Comparison of ENCODE assay signal across 8 mouse cellular contexts in the genomic region with DNA sequence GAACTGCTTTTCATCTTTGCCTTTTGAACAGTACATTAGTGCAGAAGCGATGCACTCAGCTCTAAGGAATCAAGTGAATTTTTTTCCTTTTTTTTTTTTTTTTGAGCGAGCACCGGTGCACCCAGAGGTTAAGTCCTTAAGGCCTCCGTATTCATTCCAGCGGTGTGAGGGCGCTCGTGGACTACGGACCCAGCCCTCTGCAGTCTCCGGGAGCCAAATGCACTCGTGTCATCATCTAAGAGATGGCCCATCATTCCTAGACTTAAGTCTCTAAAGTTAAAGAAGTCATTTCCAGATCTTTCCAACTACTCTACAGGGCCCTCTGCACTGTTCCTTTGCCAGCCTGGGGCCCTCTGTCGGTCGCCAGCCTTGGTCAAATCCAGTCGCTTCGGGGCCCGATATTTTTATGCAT. TPM values are rescaled to one million over a fixed set of nuclear protein-coding genes. Genes with fewer than 3 reads are reported as not detected.
DNase-seq lines count a peak whose midpoint lies in the region; ATAC-seq and TF ChIP-seq lines count a peak whose summit lies in the region.

No protein-coding gene starts in this region.

- H3K9ac ChIP-seq in forebrain, embryonic 11.5 days (ENCODE audit: low read length): no peak overlapping the region
- no peak overlapping the region for H3K9ac ChIP-seq in midbrain, embryonic 11.5 days (ENCODE audit: low read length)

- intact Hi-C loops in heart, postnatal 25 days (cut with DNase I): loop anchor here (10.0 kb wide), 1 partner anchor 124 kb away; a partner anchor contains a TSS

- H3K9me3 ChIP-seq in G1E (replicated peaks): no peaks in the 10 kb centered on the region
- H3K9me3 ChIP-seq in forebrain, embryonic 11.5 days (ENCODE audit: control insufficient read depth, low read length): no peaks in the 10 kb centered on the region
- H3K9me3 ChIP-seq in limb, embryonic 10.5 days (replicated peaks): no peaks in the 10 kb centered on the region
- H3K9me3 ChIP-seq in midbrain, embryonic 11.5 days (ENCODE audit: control insufficient read depth, low read length): no peaks in the 10 kb centered on the region

- peaks cover 10% of the 10 kb centered on the region for H3K36me3 ChIP-seq in G1E (replicated peaks)
- no peaks in the 10 kb centered on the region for H3K36me3 ChIP-seq in forebrain, embryonic 11.5 days (ENCODE audit: control insufficient read depth, insufficient read depth, low read length)
- no peaks in the 10 kb centered on the region for H3K36me3 ChIP-seq in limb, embryonic 10.5 days
- H3K36me3 ChIP-seq in midbrain, embryonic 11.5 days (ENCODE audit: control insufficient read depth, insufficient read depth, low read length): no peaks in the 10 kb centered on the region

- peak overlapping the region; percentile 77 for H3K4me3 ChIP-seq in G1E (ENCODE audit: low read depth, low read length)
- H3K4me3 ChIP-seq in forebrain, embryonic 11.5 days (ENCODE audit: low read depth, low read length): peak overlapping the region; percentile 46
- peak overlapping the region; percentile 63 for H3K4me3 ChIP-seq in limb, embryonic 10.5 days
- H3K4me3 ChIP-seq in midbrain, embryonic 11.5 days (ENCODE audit: low read depth, low read length): peak overlapping the region; percentile 53

- ATAC-seq in G1E (ENCODE audit: extremely low read depth, insufficient number of reproducible peaks, low FRiP score, poor library complexity, severe bottlenecking): peak; percentile 64; the same call in 1 of the 2 replicates
- ATAC-seq in forebrain, embryonic 11.5 days (replicated peaks; ENCODE audit: low FRiP score): peak; percentile 19; the same call in 1 of the 2 replicates
- ATAC-seq in midbrain, embryonic 11.5 days (ENCODE audit: low FRiP score): peak; percentile 33; the same call in 1 of the 2 replicates

- H3K4me2 ChIP-seq in forebrain, embryonic 11.5 days (ENCODE audit: low read depth, low read length, severe bottlenecking): peak overlapping the region; percentile 72
- peak overlapping the region; percentile 68 for H3K4me2 ChIP-seq in midbrain, embryonic 11.5 days

- peaks cover 23% of the 10 kb centered on the region for H3K4me1 ChIP-seq in G1E (ENCODE audit: insufficient read depth, low read depth, low read length)
- no peaks in the 10 kb centered on the region for H3K4me1 ChIP-seq in forebrain, embryonic 11.5 days (replicated peaks; ENCODE audit: control insufficient read depth, insufficient read depth, low read length)
- no peaks in the 10 kb centered on the region for H3K4me1 ChIP-seq in limb, embryonic 10.5 days
- H3K4me1 ChIP-seq in midbrain, embryonic 11.5 days (ENCODE audit: control insufficient read depth, insufficient read depth, low read length): no peaks in the 10 kb centered on the region

- no peak for TF ChIP-seq CTCF in G1E (IDR thresholded peaks at IDR 0.05; ENCODE audit: low read depth, low read length)

- H3K27me3 ChIP-seq in G1E (ENCODE audit: insufficient read depth, low read length): no peaks in the 10 kb centered on the region
- peaks cover 9% of the 10 kb centered on the region; the same call in 1 of the 2 replicates for H3K27me3 ChIP-seq in forebrain, embryonic 11.5 days (ENCODE audit: control insufficient read depth, insufficient read depth, low read length)
- peaks cover 92% of the 10 kb centered on the region for H3K27me3 ChIP-seq in limb, embryonic 10.5 days (ENCODE audit: low read depth, poor library complexity, severe bottlenecking)
- peaks cover 4% of the 10 kb centered on the region for H3K27me3 ChIP-seq in midbrain, embryonic 11.5 days (ENCODE audit: control insufficient read depth, insufficient read depth, low read length)

- 24% methylated on average over 15 of the region's 15 CpGs for WGBS in forebrain, embryonic 11.5 days
- 13% methylated on average over 15 of the region's 15 CpGs for WGBS in limb, embryonic 10.5 days
- WGBS in midbrain, embryonic 11.5 days: 15% methylated on average over 15 of the region's 15 CpGs

- DNase-seq in G1E (ENCODE audit: low spot score): peak; percentile 1
- peak; percentile 36 for DNase-seq in adrenal gland, postnatal 25 days
- peak; percentile 47 for DNase-seq in forebrain, embryonic 11.5 days (ENCODE audit: low spot score)
- peak; percentile 6 for DNase-seq in heart, postnatal 25 days (ENCODE audit: low spot score)
- peak; percentile 32 for DNase-seq in limb, embryonic 10.5 days (ENCODE audit: low spot score)
- peak; percentile 84 for DNase-seq in midbrain, embryonic 11.5 days (ENCODE audit: low spot score, missing footprints)
- DNase-seq in testis, postnatal 10 days (ENCODE audit: low spot score): no peak
- DNase-seq in spleen, postnatal 10 days (ENCODE audit: low spot score in 2 of 2): no peak

- H3K27ac ChIP-seq in forebrain, embryonic 11.5 days (ENCODE audit: low read depth, low read length): no peak overlapping the region
- H3K27ac ChIP-seq in limb, embryonic 10.5 days: no peak overlapping the region
- no peak overlapping the region for H3K27ac ChIP-seq in midbrain, embryonic 11.5 days (ENCODE audit: low read depth, low read length)

RNA-seq across cellular contexts. Expression of a gene that starts 1.2 kb away (rescaled TPM):
- 15.1 and 15.6 TPM in 2 replicates for total RNA-seq in G1E (2014; fragmentation: Nextera tagmentation)
- 4.3 and 6.7 TPM in 2 replicates for total RNA-seq in G1E (2017)
- polyA plus RNA-seq in G1E (2012): 22.8 and 26.4 TPM in 2 replicates
- 4.8 and 6.5 TPM in 2 replicates for total RNA-seq in adrenal gland, postnatal 25 days (2021)
- 8.0 and 8.4 TPM in 2 replicates for polyA plus RNA-seq in forebrain, embryonic 11.5 days (2014; fragmentation: Nextera tagmentation; extraction: Ambion mirVana)
- 1 to 10 TPM; 5.2 to 5.3 TPM for total RNA-seq in heart, postnatal 25 days (2021)
- 5.7 and 7.2 TPM in 2 replicates for polyA plus RNA-seq in limb, embryonic 10.5 days (2016; fragmentation: Nextera tagmentation; extraction: Ambion mirVana)
- polyA plus RNA-seq in midbrain, embryonic 11.5 days (2014; fragmentation: Nextera tagmentation; extraction: Ambion mirVana): 8.1 and 9.0 TPM in 2 replicates

Comparison
In these comparisons a context has a peak if more than half of its experiments do, and no peak if none do; other contexts are left out.
1. DNase-seq: peak in G1E (single experiment), adrenal gland, postnatal 25 days (single experiment), forebrain, embryonic 11.5 days (single experiment), heart, postnatal 25 days (single experiment), limb, embryonic 10.5 days (single experiment) and midbrain, embryonic 11.5 days (single experiment); none in testis, postnatal 10 days (single experiment) and spleen, postnatal 10 days (0 of 2).
2. Peak in every context shown above with its lines, with median percentiles within 50 percentile points of each other: ATAC-seq and H3K4me3 ChIP-seq.